Mouse (Mus musculus) liver, postnatal 0 days (tissue): ENCODE measurements at regions not wholly inside any gene's neighbourhood (a gene's known extent, or its start where the extent isn't known, plus 50 kb on each side); places are given as distances from the start of the nearest gene placed in this dataset.

Source experiments
- ATAC-seq: fragments of 200-750 bp; cut with Nextera tagmentation; 2 replicates; pipeline ENCODE4 v1.8.0; 2017; ENCODE audit warnings: mild to moderate bottlenecking, moderate library complexity
- DNase-seq: peaks from one replicate; pipeline ENCODE4 v3.0.0-alpha.2; 2016
- H3K27ac ChIP-seq: fragments of 300-500 bp; sonication (generic); 2 replicates; pipeline ENCODE4 v1.5.1; 2014; ENCODE audit warnings: antibody characterized with exemption, moderate library complexity, mild to moderate bottlenecking, low read depth
- H3K27me3 ChIP-seq: fragments of 300-500 bp; sonication (generic); 2 replicates; pipeline ENCODE4 v1.6.1; 2014; ENCODE audit warnings: low read length, control low read depth, mixed read lengths; ENCODE audit not compliant: insufficient read depth
- H3K36me3 ChIP-seq: fragments of 300-500 bp; sonication (generic); replicated peaks from 2 replicates; pipeline ENCODE4 v1.6.1; 2014; ENCODE audit warnings: mild to moderate bottlenecking, control low read depth, low read length, moderate library complexity, mixed read lengths; ENCODE audit not compliant: insufficient read depth
- H3K4me1 ChIP-seq: fragments of 300-500 bp; sonication (generic); 2 replicates; pipeline ENCODE4 v1.6.1; 2014; ENCODE audit warnings: antibody characterized with exemption, mild to moderate bottlenecking, control low read depth; ENCODE audit not compliant: insufficient read depth
- H3K4me2 ChIP-seq: fragments of 300-500 bp; sonication (generic); 2 replicates; pipeline ENCODE4 v1.6.1; 2014; ENCODE audit warnings: low read depth, mild to moderate bottlenecking, low read length, moderate library complexity, mixed read lengths
- H3K4me3 ChIP-seq: fragments of 300-500 bp; sonication (generic); 2 replicates; pipeline ENCODE4 v1.5.1; 2014; ENCODE audit warnings: low read depth, low read length
- H3K9ac ChIP-seq: fragments of 300-500 bp; sonication (generic); replicated peaks from 2 replicates; pipeline ENCODE4 v1.6.1; 2014; ENCODE audit warnings: mild to moderate bottlenecking, moderate library complexity
- H3K9me3 ChIP-seq: fragments of 300-500 bp; sonication (generic); 2 replicates; pipeline ENCODE4 v1.6.1; 2016; ENCODE audit warnings: mild to moderate bottlenecking, control low read depth, low read length, mixed read lengths
- CTCF ChIP-seq: sonication (generic); IDR thresholded peaks from 2 replicates; pipeline ENCODE4 v1.5.1; 2016; ENCODE audit warnings: antibody characterized with exemption, low read depth
- EP300 ChIP-seq: IDR thresholded peaks from 2 replicates; pipeline ENCODE4 v1.6.1; 2016; ENCODE audit warnings: antibody characterized with exemption, low read depth, mild to moderate bottlenecking
- WGBS: fragments of 180-500 bp; shearing (Covaris S2); extraction: QIAGEN DNeasy Blood & Tissue Kit; methylation state at CpG from one replicate; pipeline ENCODE4 v1.1.7; 2014; ENCODE audit not compliant: insufficient replicate concordance; 5-methylcytosine and 5-hydroxymethylcytosine counted together

DNA sequence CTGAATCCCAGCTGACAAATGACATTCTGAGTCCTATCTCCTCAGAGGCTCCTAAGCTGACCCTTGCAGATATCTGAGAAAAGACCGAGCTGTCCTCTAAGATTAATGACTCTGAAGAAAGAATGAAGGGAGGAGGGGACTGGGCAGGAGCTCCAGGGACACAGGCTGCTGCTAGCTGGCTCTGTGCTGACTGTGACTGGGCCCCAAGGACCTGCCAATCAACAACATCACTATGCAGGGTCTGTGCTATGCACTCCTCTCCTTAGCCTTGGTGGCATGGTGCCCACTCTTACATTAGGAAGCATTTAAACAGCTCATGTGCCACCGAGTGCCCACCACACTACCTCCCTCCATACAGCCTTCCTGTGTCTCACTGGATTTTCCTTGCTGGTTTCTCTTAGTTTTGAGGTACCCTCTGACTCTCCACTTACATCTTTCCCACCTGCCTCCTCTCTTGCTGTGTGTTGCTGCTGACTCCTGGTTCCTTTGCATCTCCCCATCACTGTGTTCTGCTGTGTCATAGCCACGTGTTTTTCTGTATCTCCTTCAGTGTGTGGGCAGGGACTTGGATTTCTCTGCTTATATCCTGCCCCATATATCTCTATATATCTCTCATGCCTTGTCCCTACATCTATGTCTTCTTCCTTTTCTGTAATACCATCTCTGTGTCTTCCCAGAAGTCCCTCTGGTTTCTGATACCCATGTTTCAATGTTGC, 219.4 kb upstream of the Xylt1 start:
- Histone ChIP-seq H3K4me1 (no peaks in the 10 kb centered on the region), H3K27me3 (no peaks in the 10 kb centered on the region), H3K9me3 (no peaks in the 10 kb centered on the region), H3K4me3 (no peak overlapping the region), H3K36me3 (no peaks in the 10 kb centered on the region), H3K9ac (no peak overlapping the region), H3K27ac (no peak overlapping the region), H3K4me2 (no peak overlapping the region)
- DNase-seq: no peak
- WGBS: 47% methylated on average over 3 of the region's 3 CpGs
- ATAC-seq: no peak
- no peak for TF ChIP-seq CTCF
- TF ChIP-seq EP300: no peak

DNA sequence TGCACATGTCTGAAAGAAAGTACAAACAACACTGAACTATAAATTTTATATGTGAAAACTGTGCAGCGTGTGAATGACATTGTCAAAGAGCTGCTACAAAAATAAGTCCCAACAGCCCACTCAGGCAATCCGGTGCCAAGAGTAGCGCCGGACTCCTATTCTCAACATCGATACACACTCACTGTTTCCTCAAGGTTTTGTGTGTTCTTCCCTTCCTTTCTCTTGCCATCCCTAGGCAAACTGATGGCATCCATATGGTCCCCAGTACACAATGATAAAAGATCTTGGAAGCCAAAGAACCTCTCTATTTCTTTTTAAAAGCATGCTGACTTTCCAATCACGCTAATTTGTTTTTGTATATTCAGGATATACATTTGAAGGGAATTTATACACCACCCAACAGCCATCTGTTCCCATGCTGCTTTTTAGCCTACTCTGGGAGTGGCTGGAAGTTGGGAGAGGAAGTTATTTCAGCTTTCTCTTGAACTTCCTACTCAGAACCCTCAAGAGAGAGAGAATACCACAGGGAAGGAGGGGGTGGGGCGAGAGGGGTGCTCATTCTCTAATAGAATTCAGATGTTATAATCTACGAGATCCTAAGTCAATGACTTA, 205.9 kb upstream of the Xylt1 start:
- TF ChIP-seq EP300 (no peak), CTCF (no peak)
- WGBS: 72% methylated on average over 8 of the region's 8 CpGs
- no peak overlapping the region for H3K4me2 ChIP-seq

DNA sequence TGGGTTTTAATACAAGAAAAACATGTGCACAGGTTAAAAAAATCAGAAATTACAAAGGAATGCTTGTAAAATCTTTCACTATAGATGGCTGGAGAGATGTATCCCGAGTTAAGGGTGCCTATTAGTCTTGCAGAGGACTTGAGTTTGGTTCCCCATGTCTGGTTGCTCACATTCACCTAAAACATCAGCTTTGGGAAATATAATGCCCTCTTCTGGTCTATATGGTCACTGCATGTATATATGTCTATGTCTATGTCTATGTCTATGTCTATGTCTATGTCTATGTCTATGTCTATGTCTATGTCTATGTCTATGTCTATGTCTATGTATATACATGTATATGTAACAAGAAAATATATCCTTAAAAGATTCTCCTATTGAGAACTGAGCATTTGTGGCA, 196.8 kb upstream of the Xylt1 start:
- DNase-seq (no peak), ATAC-seq (no peak)
- H3K9ac ChIP-seq: no peak overlapping the region
- H3K27me3 ChIP-seq: no peaks in the 10 kb centered on the region
- no peaks in the 10 kb centered on the region for H3K4me1 ChIP-seq
- H3K4me3 ChIP-seq: no peak overlapping the region
- no peak for TF ChIP-seq EP300
- TF ChIP-seq CTCF: peak; percentile 19; the same call in 1 of the 2 replicates
- no peaks in the 10 kb centered on the region for H3K36me3 ChIP-seq
- H3K4me2 ChIP-seq: no peak overlapping the region
- 30% methylated on average over 1 of the region's 1 CpGs for WGBS
- no peaks in the 10 kb centered on the region for H3K9me3 ChIP-seq
- no peak overlapping the region for H3K27ac ChIP-seq

More for the DNA sequence above, 205.9 kb upstream of the Xylt1 start:
- no peaks in the 10 kb centered on the region for H3K36me3 ChIP-seq
- no peak overlapping the region for H3K9ac ChIP-seq
- ATAC-seq (no peak), DNase-seq (no peak)
- H3K4me1 ChIP-seq: no peaks in the 10 kb centered on the region
- H3K27me3 ChIP-seq: no peaks in the 10 kb centered on the region
- no peak overlapping the region for H3K4me3 ChIP-seq
- H3K27ac ChIP-seq: no peak overlapping the region
- H3K9me3 ChIP-seq: no peaks in the 10 kb centered on the region

DNA sequence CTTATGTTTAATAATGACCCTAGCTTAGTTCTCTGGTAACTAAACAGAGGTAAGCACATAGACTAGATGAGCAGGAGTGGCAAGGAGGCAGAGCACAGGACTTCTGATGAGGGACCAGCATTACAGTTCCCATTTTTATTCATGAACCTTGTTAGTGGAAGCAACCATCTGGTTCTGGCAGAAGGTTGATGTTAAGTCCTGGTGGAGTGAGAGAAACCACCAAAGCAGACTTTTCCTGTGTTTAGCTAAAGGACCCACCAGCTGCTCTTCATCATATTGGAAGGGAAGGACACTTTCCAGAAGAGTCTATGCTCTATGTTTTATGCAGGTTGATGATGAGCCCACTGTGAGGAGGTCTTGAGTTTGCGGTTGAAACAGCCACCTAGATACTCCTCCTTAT, 194.9 kb upstream of the Xylt1 start:
- no peak for DNase-seq
- H3K4me2 ChIP-seq: no peak overlapping the region
- H3K27ac ChIP-seq: no peak overlapping the region
- no peak overlapping the region for H3K4me3 ChIP-seq
- 85% methylated on average over 1 of the region's 1 CpGs for WGBS
- TF ChIP-seq CTCF (no peak), EP300 (no peak)
- no peak for ATAC-seq
- H3K27me3 ChIP-seq: no peaks in the 10 kb centered on the region
- no peaks in the 10 kb centered on the region for H3K36me3 ChIP-seq
- H3K9ac ChIP-seq: no peak overlapping the region
- no peaks in the 10 kb centered on the region for H3K4me1 ChIP-seq
- no peaks in the 10 kb centered on the region for H3K9me3 ChIP-seq

DNA sequence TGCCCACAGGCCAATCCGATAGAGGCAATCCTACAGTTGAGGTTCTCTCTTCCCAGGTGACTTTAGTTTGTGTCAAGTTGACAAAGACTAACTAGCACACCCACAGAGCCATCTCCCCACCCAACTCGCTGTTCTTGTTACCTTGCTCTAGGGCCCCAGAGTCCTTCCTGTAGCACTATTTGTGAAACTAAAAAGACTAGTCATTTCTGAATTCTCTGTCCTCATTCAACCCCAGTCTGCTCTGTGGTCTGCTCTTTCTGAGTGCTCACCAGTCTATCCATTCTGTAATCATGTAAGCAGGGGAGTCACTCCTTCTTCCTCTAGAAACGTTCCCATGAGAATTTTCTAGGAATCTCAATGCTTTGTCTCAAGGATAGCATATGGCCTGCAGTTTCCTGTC, 184.2 kb upstream of the Xylt1 start:
- H3K4me1 ChIP-seq: no peaks in the 10 kb centered on the region
- ATAC-seq (no peak), DNase-seq (no peak)
- TF ChIP-seq EP300 (no peak), CTCF (no peak)
- H3K4me3 ChIP-seq: no peak overlapping the region
- no peaks in the 10 kb centered on the region for H3K36me3 ChIP-seq
- no peak overlapping the region for H3K4me2 ChIP-seq
- 0 out of 2 replicates have a peak, but pooled peaks cover 2% of the 10 kb centered on the region for H3K9me3 ChIP-seq
- H3K9ac ChIP-seq: no peak overlapping the region
- H3K27me3 ChIP-seq: no peaks in the 10 kb centered on the region
- no peak overlapping the region for H3K27ac ChIP-seq
- 62% methylated on average over 3 of the region's 3 CpGs for WGBS

DNA sequence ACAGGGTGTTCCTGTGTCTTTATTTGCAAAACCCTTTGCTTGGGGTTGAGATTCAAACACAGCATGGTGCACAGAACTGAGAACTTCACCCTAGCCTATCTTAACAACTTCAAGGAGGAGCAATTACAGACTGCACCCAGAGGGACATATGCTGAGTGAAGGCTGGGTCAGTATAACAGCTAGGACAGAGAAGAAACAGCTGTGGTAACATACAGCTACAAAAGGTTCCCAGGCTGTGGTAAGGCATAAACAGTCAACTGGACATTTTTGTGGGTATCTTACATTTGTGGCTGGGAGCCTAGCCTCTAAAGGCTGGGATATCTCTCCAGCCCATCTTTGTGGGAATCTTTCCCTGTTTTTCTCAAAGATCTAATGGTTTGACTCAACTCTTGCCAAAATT, 154.5 kb upstream of the Xylt1 start:
- TF ChIP-seq CTCF (no peak), EP300 (no peak)

More for the DNA sequence above, 154.5 kb upstream of the Xylt1 start:
- no peak overlapping the region for H3K9ac ChIP-seq
- DNase-seq (no peak), ATAC-seq (no peak)
- no peaks in the 10 kb centered on the region for H3K27me3 ChIP-seq
- H3K4me3 ChIP-seq: no peak overlapping the region
- no peaks in the 10 kb centered on the region for H3K4me1 ChIP-seq
- no peaks in the 10 kb centered on the region for H3K9me3 ChIP-seq
- no peak overlapping the region for H3K27ac ChIP-seq
- H3K4me2 ChIP-seq: no peak overlapping the region
- no peaks in the 10 kb centered on the region for H3K36me3 ChIP-seq
